Comparison of ENCODE assay signal across 8 mouse cellular contexts in the genomic region with DNA sequence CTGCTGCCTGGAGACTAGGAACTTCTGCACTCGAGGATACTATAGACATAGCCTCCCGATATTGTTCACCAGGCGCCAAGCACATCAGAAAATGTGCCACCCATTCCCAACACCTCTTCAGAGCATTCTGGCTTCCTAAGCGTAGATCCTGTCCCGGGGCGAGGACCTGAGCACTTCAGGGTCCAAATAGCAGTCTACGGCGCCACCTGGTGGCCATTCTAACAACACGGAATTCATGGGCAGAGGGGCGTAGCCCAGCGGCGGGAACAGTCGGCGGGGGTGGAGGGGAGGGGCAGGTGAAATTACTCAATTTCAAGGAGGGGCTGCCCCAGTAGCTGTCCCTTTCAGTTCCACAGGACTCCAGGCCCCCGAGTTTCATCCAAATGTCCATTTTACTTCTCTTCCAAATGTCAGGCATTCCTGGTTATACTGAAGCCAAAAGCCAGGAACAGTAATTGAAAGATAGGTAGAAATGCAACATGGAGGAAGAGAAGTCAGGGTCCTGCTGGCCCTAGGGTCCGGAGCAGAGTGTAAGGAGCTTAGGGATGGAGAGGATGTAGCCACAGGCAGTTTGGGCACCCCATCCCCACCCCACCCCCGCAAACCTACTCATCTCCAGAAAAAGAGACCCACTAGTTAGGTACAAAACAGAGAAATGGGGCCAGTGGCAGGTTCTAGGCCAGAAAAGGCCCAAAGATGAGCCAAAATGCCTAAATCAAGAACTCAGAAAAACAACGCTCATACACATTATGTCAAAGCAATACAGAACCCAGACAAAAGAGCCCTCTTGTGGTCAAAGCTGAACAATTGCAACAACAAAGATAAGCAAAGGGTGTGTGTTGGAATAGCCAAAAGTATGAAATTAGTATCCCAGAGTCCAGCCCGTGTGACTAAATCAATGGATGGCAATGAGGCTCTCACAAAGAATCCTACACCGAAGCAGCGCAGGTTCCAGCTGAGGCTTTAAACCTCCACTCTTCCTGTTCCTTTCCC. TPM values are rescaled to one million over a fixed set of nuclear protein-coding genes. Genes with fewer than 3 reads are reported as not detected.
DNase-seq lines count a peak whose midpoint lies in the region; ATAC-seq and TF ChIP-seq lines count a peak whose summit lies in the region.

No protein-coding gene starts in this region.

- peak overlapping the region; percentile 71 for H3K4me3 ChIP-seq in gastrocnemius, adult 2 months
- H3K4me3 ChIP-seq in hindbrain, embryonic 16.5 days (ENCODE audit: low read length), result peak overlapping the region; percentile 48

- H3K36me3 ChIP-seq in hindbrain, embryonic 16.5 days (ENCODE audit: control insufficient read depth, insufficient read depth, low read length), result no peaks in the 10 kb centered on the region

- H3K9me3 ChIP-seq in hindbrain, embryonic 16.5 days (ENCODE audit: control insufficient read depth, low read length), result no peaks in the 10 kb centered on the region

- peak overlapping the region; percentile 95 for H3K27ac ChIP-seq in gastrocnemius, adult 2 months
- H3K27ac ChIP-seq in hindbrain, embryonic 16.5 days (ENCODE audit: low read depth, low read length), result peak overlapping the region; percentile 83

- H3K4me2 ChIP-seq in hindbrain, embryonic 16.5 days (ENCODE audit: low read length), result peak overlapping the region; percentile 97

- intact Hi-C loops in gastrocnemius, adult 2 months (cut with DNase I), result loop anchor here (1.0 kb wide), 4 partner anchors 39 to 204 kb away; no protein-coding TSS in a partner anchor

- H3K27me3 ChIP-seq in hindbrain, embryonic 16.5 days (replicated peaks; ENCODE audit: control insufficient read depth, insufficient read depth, low read length), result no peaks in the 10 kb centered on the region

- 9% methylated on average over 21 of the region's 21 CpGs for WGBS in hindbrain, embryonic 16.5 days

- peak; percentile 81 for TF ChIP-seq CTCF in gastrocnemius, adult 2 months (IDR thresholded peaks at IDR 0.05)

- peak overlapping the region; percentile 70 for H3K9ac ChIP-seq in hindbrain, embryonic 16.5 days (ENCODE audit: low read depth, low read length)

- peak; percentile 92 for ATAC-seq in hindbrain, embryonic 16.5 days

- H3K4me1 ChIP-seq in hindbrain, embryonic 16.5 days (ENCODE audit: control insufficient read depth, insufficient read depth, low read depth, low read length), result peaks cover 4% of the 10 kb centered on the region

- peak; percentile 97 for DNase-seq in ZHBTc4 (ENCODE audit: low read depth, low spot score)
- DNase-seq in cerebellum, postnatal 4 days (ENCODE audit: low spot score in 2 of 2), result peak; percentile 90 to 91
- peak; percentile 94 for DNase-seq in gastrocnemius, adult 2 months
- DNase-seq in left cerebral cortex, adult 11 months (ENCODE audit: low spot score), result peak; percentile 81
- DNase-seq in lung, postnatal 4 days, result peak; percentile 93 to 94
- DNase-seq in retina, postnatal 1 day, result peak; percentile 92
- DNase-seq in thymus, postnatal 4 days, result peak; percentile 94

RNA-seq across cellular contexts. Expression of gene B4galnt4, which starts 12.4 kb away (rescaled TPM):
- under 1 TPM; 0.17 to 0.18 TPM for total RNA-seq in gastrocnemius, adult 2 months (2021)
- polyA plus RNA-seq in hindbrain, embryonic 16.5 days (2015; fragmentation: Nextera tagmentation; extraction: Ambion mirVana), result 53.3 and 55.0 TPM in 2 replicates

RNA-seq across cellular contexts. Expression of gene Gm17387, which starts 19.6 kb away (rescaled TPM):
- not detected for total RNA-seq in gastrocnemius, adult 2 months (2021)
- polyA plus RNA-seq in hindbrain, embryonic 16.5 days (2015; fragmentation: Nextera tagmentation; extraction: Ambion mirVana), result not detected in 2 replicates

RNA-seq across cellular contexts. Expression of gene Pkp3, which starts 29.5 kb away (rescaled TPM):
- not detected for total RNA-seq in gastrocnemius, adult 2 months (2021)
- 0.31 and 0.32 TPM in 2 replicates for polyA plus RNA-seq in hindbrain, embryonic 16.5 days (2015; fragmentation: Nextera tagmentation; extraction: Ambion mirVana)

RNA-seq across cellular contexts. Expression of gene Ifitm6, which starts 30.8 kb away (rescaled TPM):
- not detected for total RNA-seq in gastrocnemius, adult 2 months (2021)
- 0.83 and 1.3 TPM in 2 replicates for polyA plus RNA-seq in hindbrain, embryonic 16.5 days (2015; fragmentation: Nextera tagmentation; extraction: Ambion mirVana)

RNA-seq across cellular contexts. Expression of gene Ifitm3, which starts 38.0 kb away (rescaled TPM):
- 10 to 100 TPM; 30.8 to 49.0 TPM for total RNA-seq in gastrocnemius, adult 2 months (2021)
- 41.2 and 43.1 TPM in 2 replicates for polyA plus RNA-seq in hindbrain, embryonic 16.5 days (2015; fragmentation: Nextera tagmentation; extraction: Ambion mirVana)

Comparison
In these comparisons a context has a peak if more than half of its experiments do, and no peak if none do; other contexts are left out.
1. Peak in every context shown above with its lines: DNase-seq, ATAC-seq, H3K4me3 ChIP-seq and H3K27ac ChIP-seq.